Mouse (Mus musculus) neural tube, embryonic 15.5 days (tissue): Measurements from ENCODE around the gene Notch1. TPM values are rescaled to one million over a fixed set of nuclear protein-coding genes. Genes with fewer than 3 reads are reported as not detected.

Source experiments
- ATAC-seq: fragments of 200-750 bp; cut with Nextera tagmentation; 2 replicates; pipeline ENCODE4 v1.8.0; 2017; ENCODE audit warnings: mild to moderate bottlenecking, moderate TSS enrichment, moderate library complexity; ENCODE audit not compliant: low FRiP score
- H3K27ac ChIP-seq: fragments of 300-500 bp; sonication (generic); replicated peaks from 2 replicates; pipeline ENCODE4 v1.5.1; 2015; ENCODE audit warnings: mild to moderate bottlenecking, inconsistent platforms
- H3K27me3 ChIP-seq: fragments of 300-500 bp; sonication (generic); replicated peaks from 2 replicates; pipeline ENCODE4 v1.6.1; 2015; ENCODE audit warnings: inconsistent platforms
- H3K36me3 ChIP-seq: fragments of 300-500 bp; sonication (generic); 2 replicates; pipeline ENCODE4 v1.6.1; 2015; ENCODE audit warnings: inconsistent platforms
- H3K4me1 ChIP-seq: fragments of 300-500 bp; sonication (generic); 2 replicates; pipeline ENCODE4 v1.6.1; 2015; ENCODE audit warnings: inconsistent platforms
- H3K4me2 ChIP-seq: fragments of 300-500 bp; sonication (generic); 2 replicates; pipeline ENCODE4 v1.6.1; 2015; ENCODE audit warnings: inconsistent platforms, mild to moderate bottlenecking, moderate library complexity
- H3K4me3 ChIP-seq: fragments of 300-500 bp; sonication (generic); replicated peaks from 2 replicates; pipeline ENCODE4 v1.5.1; 2015; ENCODE audit warnings: mild to moderate bottlenecking, inconsistent platforms
- H3K9ac ChIP-seq: fragments of 300-500 bp; sonication (generic); replicated peaks from 2 replicates; pipeline ENCODE4 v1.6.1; 2015; ENCODE audit warnings: mild to moderate bottlenecking, inconsistent platforms
- H3K9me3 ChIP-seq: fragments of 300-500 bp; sonication (generic); replicated peaks from 2 replicates; pipeline ENCODE4 v1.6.1; 2016; ENCODE audit warnings: inconsistent platforms
- WGBS: fragments of 180-500 bp; shearing (Covaris S2); methylation state at CpG from one replicate; pipeline ENCODE4 v1.1.7; 2015; ENCODE audit warnings: mixed read lengths; 5-methylcytosine and 5-hydroxymethylcytosine counted together
- polyA plus RNA-seq: library from polyadenylated mRNA; unstranded; fragments of >200 nt; fragmentation: Nextera tagmentation; extraction: Ambion mirVana; gene quantifications from 2 replicates; pipeline ENCODE4 v1.2.1, GENCODE M21; 2015

Gene Notch1
- polyA plus RNA-seq, 1 experiment from 2014 or later: 11.7 TPM

- Histone ChIP-seq H3K4me1 (peaks cover 95% of the 10 kb centered on the region), H3K4me3 (no peak overlapping the region), H3K36me3 (no peaks in the 10 kb centered on the region), H3K4me2 (peak overlapping the region; percentile 43), H3K9me3 (no peaks in the 10 kb centered on the region), H3K27ac (peak overlapping the region; percentile 87), H3K9ac (no peak overlapping the region), H3K27me3 (no peaks in the 10 kb centered on the region)
- no peak for ATAC-seq
- 16% methylated on average over 5 of the region's 5 CpGs for WGBS
Measured at GRCm38 (mm10) chr2:26486264-26486810, 30.1 kb downstream of the Notch1 start.

- Histone ChIP-seq H3K4me1 (peaks cover 93% of the 10 kb centered on the region), H3K36me3 (peaks cover 3% of the 10 kb centered on the region; the same call in 1 of the 2 replicates), H3K9me3 (no peaks in the 10 kb centered on the region), H3K27me3 (no peaks in the 10 kb centered on the region), H3K9ac (no peak overlapping the region), H3K4me2 (peak overlapping the region; percentile 43), H3K4me3 (no peak overlapping the region), H3K27ac (peak overlapping the region; percentile 87)
- 11% methylated on average over 7 of the region's 7 CpGs for WGBS
- ATAC-seq: peak; percentile 37
Measured at GRCm38 (mm10) chr2:26485710-26486109, 30.8 kb downstream of the Notch1 start.

- no peak for ATAC-seq
- Histone ChIP-seq H3K36me3 (peaks cover 4% of the 10 kb centered on the region; the same call in 1 of the 2 replicates), H3K4me3 (no peak overlapping the region), H3K4me1 (peaks cover 89% of the 10 kb centered on the region), H3K9me3 (no peaks in the 10 kb centered on the region), H3K4me2 (peak overlapping the region; percentile 43), H3K27ac (peak overlapping the region; percentile 87), H3K9ac (no peak overlapping the region), H3K27me3 (no peaks in the 10 kb centered on the region)
- WGBS: 34% methylated on average over 9 of the region's 9 CpGs
Measured at GRCm38 (mm10) chr2:26485278-26485677, 31.2 kb downstream of the Notch1 start.

DNA sequence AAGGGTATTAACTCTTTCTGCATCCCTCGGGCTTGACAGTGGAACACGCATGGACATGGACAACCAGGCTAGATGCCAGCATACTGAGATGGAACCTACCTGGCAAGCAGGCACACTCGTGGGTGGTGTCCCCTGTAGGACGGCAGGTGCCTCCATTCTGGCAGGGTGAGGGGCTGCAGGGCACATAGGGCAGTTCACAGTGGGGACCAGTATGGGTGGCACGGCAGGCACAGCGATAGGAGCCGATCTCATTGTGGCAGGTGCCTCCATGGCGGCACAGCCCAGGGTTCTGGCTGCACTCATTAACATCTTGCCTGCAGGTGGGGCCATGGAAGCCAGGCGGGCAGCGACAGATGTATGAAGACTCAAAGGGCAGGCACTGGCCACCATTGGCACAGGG, 32.3 kb downstream of the Notch1 start:
- no peak overlapping the region for H3K4me2 ChIP-seq
- H3K27ac ChIP-seq: peak overlapping the region; percentile 30
- H3K4me1 ChIP-seq: peaks cover 85% of the 10 kb centered on the region
- no peaks in the 10 kb centered on the region for H3K27me3 ChIP-seq
- WGBS: 58% methylated on average over 10 of the region's 10 CpGs
- H3K9me3 ChIP-seq: no peaks in the 10 kb centered on the region
- no peak overlapping the region for H3K4me3 ChIP-seq
- ATAC-seq: no peak
- H3K9ac ChIP-seq: no peak overlapping the region
- H3K36me3 ChIP-seq: peaks cover 4% of the 10 kb centered on the region; the same call in 1 of the 2 replicates

- Histone ChIP-seq H3K4me3 (no peak overlapping the region), H3K27me3 (no peaks in the 10 kb centered on the region), H3K36me3 (peaks cover 4% of the 10 kb centered on the region; the same call in 1 of the 2 replicates), H3K9me3 (no peaks in the 10 kb centered on the region), H3K4me2 (no peak overlapping the region), H3K9ac (no peak overlapping the region), H3K4me1 (peaks cover 85% of the 10 kb centered on the region), H3K27ac (peak overlapping the region; percentile 63)
- ATAC-seq: no peak
- WGBS: 46% methylated on average over 13 of the region's 13 CpGs
Measured at GRCm38 (mm10) chr2:26483230-26483869, 33.1 kb downstream of the Notch1 start.

- no peaks in the 10 kb centered on the region for H3K27me3 ChIP-seq
- H3K36me3 ChIP-seq: peaks cover 4% of the 10 kb centered on the region; the same call in 1 of the 2 replicates
- H3K4me2 ChIP-seq: no peak overlapping the region
- H3K27ac ChIP-seq: peak overlapping the region; percentile 63
- H3K9me3 ChIP-seq: no peaks in the 10 kb centered on the region
- ATAC-seq: no peak
- H3K9ac ChIP-seq: no peak overlapping the region
- H3K4me1 ChIP-seq: peaks cover 82% of the 10 kb centered on the region
- 91% methylated on average over 3 of the region's 3 CpGs for whole genome bisulfite sequencing
- no peak overlapping the region for H3K4me3 ChIP-seq
Measured at GRCm38 (mm10) chr2:26482824-26483223, 33.6 kb downstream of the Notch1 start.

DNA sequence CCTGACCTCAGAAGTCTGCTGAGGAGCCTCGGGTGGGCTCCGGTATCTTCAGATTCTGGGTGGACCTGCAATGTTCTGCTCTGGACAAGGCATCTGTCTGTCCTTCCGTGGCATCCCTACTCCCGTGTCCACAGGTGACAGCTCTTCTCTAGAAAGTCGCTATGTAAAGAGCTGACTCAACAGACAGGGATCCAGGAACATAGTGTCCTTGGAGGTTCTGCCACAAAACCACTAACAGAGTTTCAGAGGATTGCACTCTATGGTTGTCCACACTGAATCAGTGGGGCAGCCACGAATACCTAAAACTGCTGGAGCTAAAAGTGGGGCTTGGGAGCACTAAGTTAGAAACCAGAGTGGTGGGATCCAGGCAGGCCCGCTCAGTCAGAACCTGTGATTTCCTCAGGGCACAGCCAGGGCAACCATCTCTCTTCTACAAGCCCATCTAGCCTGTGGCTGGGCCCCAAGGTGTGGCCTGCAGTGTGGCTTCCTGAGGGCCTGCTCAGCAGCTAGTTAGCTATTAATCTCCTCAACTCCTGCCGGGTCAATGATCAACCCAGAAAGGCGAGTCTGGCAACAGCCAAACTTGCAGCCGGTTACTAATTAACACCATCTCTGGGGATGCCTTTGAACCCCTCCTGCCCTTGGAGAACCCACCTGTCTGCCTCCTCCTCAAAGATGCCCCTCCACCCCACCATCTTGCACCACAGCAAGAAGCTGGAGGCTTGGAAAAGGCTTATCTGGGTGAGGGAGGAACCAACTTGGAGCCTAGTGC, 34.6 kb downstream of the Notch1 start:
- H3K36me3 ChIP-seq: peaks cover 4% of the 10 kb centered on the region; the same call in 1 of the 2 replicates
- no peak overlapping the region for H3K9ac ChIP-seq
- no peak for ATAC-seq
- no peaks in the 10 kb centered on the region for H3K27me3 ChIP-seq
- H3K4me1 ChIP-seq: peaks cover 76% of the 10 kb centered on the region
- peak overlapping the region; percentile 63 for H3K27ac ChIP-seq
- H3K4me2 ChIP-seq: no peak overlapping the region
- 68% methylated on average over 10 of the region's 10 CpGs for WGBS
- H3K4me3 ChIP-seq: no peak overlapping the region
- no peaks in the 10 kb centered on the region for H3K9me3 ChIP-seq

GRCm38 (mm10) chr2:26480911-26481310, 35.6 kb downstream of the Notch1 start:
- ATAC-seq: no peak
- Histone ChIP-seq H3K27ac (no peak overlapping the region), H3K4me3 (no peak overlapping the region), H3K27me3 (no peaks in the 10 kb centered on the region), H3K9ac (no peak overlapping the region), H3K4me2 (no peak overlapping the region), H3K9me3 (no peaks in the 10 kb centered on the region), H3K36me3 (peaks cover 4% of the 10 kb centered on the region; the same call in 1 of the 2 replicates), H3K4me1 (peaks cover 70% of the 10 kb centered on the region)
- 90% methylated on average over 12 of the region's 12 CpGs for WGBS

DNA sequence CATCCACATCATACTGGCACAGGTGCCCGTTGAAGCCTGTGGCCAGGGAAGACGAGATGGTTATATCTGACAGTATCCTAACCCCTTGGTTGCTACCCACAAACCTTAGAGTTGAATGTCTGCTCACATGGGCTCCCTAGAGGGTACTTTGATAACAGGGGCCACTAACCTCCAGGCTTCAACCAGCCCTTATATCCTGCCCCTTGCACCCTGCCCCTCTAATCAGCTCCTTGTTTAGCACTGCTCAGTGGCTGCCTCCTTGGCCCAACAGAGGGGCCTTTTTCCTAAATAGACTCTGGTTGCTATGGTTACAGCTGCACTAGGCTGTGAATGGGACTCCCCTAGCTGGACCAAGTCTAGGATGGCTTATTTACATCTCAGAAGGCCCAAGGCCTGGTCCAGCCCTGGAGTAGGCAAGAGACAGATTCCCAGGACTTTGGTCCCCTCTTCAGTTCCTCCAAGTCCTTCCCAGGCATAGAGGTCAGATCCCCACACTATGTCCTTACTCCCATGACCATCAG, 37.7 kb downstream of the Notch1 start:
- WGBS: 72% methylated on average over 2 of the region's 2 CpGs
- Histone ChIP-seq H3K4me1 (peaks cover 66% of the 10 kb centered on the region), H3K9me3 (no peaks in the 10 kb centered on the region), H3K9ac (no peak overlapping the region), H3K27me3 (no peaks in the 10 kb centered on the region), H3K4me2 (no peak overlapping the region), H3K27ac (peak overlapping the region; percentile 14; the same call in 1 of the 2 replicates), H3K4me3 (no peak overlapping the region), H3K36me3 (peaks cover 4% of the 10 kb centered on the region; the same call in 1 of the 2 replicates)
- ATAC-seq: peak; percentile 51; the same call in 1 of the 2 replicates

- Histone ChIP-seq H3K9ac (no peak overlapping the region), H3K4me2 (no peak overlapping the region), H3K27me3 (no peaks in the 10 kb centered on the region), H3K4me1 (peaks cover 64% of the 10 kb centered on the region), H3K27ac (no peak overlapping the region), H3K36me3 (peaks cover 4% of the 10 kb centered on the region; the same call in 1 of the 2 replicates), H3K4me3 (no peak overlapping the region), H3K9me3 (no peaks in the 10 kb centered on the region)
- WGBS: 95% methylated on average over 7 of the region's 7 CpGs
- no peak for ATAC-seq
Measured at GRCm38 (mm10) chr2:26477911-26478310, 38.6 kb downstream of the Notch1 start.

DNA sequence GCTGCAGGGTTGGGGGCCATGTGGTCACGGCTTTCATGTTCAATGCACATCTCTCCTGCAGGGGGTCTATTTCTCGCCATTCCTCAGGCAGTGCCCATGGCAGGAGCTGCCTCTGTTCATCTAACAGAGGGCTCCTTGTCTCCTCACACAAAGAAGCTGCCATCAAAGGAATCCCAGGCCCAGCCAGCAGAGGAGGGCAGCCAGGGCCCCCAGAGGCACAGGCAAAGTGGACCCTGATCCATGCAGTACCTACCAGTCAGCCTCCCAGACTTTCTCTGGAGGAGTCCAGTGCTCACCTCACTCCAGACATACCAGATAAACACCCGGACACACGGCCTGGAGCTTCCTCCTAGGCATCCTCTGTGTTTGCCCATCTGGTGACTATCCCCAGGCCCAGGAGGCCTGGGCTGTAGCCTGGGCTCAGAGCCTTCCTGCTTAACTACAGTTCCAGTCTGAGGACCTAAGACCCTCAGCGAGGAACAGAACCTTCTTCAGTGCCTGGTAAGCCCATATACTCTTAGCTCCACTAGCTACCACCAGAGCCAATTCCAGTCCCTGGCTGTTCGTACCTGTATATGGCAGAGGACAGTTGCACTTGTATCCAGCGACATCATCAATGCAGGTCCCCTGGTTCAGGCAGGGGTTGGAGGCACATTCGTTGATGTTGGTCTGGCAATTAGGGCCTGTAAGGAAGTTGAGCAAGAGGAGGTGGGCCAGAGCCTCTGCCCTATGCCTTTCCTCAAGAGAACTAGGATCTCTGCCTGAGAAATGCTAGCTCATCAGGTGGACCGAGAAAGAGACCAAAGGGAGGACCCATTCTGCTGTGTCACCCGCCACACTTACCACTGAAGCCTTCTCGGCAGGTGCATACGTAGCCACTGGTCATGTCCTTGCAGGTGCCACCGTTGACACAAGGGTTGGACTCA, 40.7 kb downstream of the Notch1 start:
- Histone ChIP-seq H3K4me1 (peaks cover 51% of the 10 kb centered on the region), H3K9ac (no peak overlapping the region), H3K27ac (peak overlapping the region; percentile 75), H3K9me3 (no peaks in the 10 kb centered on the region), H3K27me3 (no peaks in the 10 kb centered on the region), H3K36me3 (peaks cover 2% of the 10 kb centered on the region; the same call in 1 of the 2 replicates), H3K4me3 (no peak overlapping the region), H3K4me2 (no peak overlapping the region)
- 61% methylated on average over 13 of the region's 13 CpGs for WGBS
- ATAC-seq: peak; percentile 61; the same call in 1 of the 2 replicates
